Mouse (Mus musculus): ENCODE data around the gene Lipe. TPM values are rescaled to one million over a fixed set of nuclear protein-coding genes. Genes with fewer than 3 reads are reported as not detected.

Gene Lipe
- polyA plus RNA-seq, 1 experiment from 2014 or later: 10.3 TPM

GRCm38 (mm10) chr7:25392851-25393250 lies 5.7 kb downstream of the Lipe start:
- 68% methylated on average over 7 of the region's 7 CpGs for WGBS
- TF ChIP-seq CTCF (IDR thresholded peaks at IDR 0.05; ENCODE audit: low read depth): no peak
- TF ChIP-seq EP300 (optimal IDR thresholded peaks at IDR 0.05): no peak
- H3K9me3 ChIP-seq (ENCODE audit: control insufficient read depth, low read length): no peaks in the 10 kb centered on the region

GRCm38 (mm10) chr7:25391856-25392453 lies 6.6 kb downstream of the Lipe start:
- peaks cover 12% of the 10 kb centered on the region for H3K4me1 ChIP-seq (replicated peaks; ENCODE audit: control insufficient read depth, insufficient read depth)
- no peak overlapping the region for H3K4me2 ChIP-seq (replicated peaks; ENCODE audit: low read depth)
- H3K36me3 ChIP-seq (ENCODE audit: control insufficient read depth, insufficient read depth, low read length): no peaks in the 10 kb centered on the region
- DNase-seq (ENCODE audit: low spot score) (no peak), ATAC-seq (ENCODE audit: low FRiP score, low TSS enrichment) (no peak)
- no peak overlapping the region for H3K4me3 ChIP-seq (ENCODE audit: low read depth, low read length)
- H3K27ac ChIP-seq (replicated peaks): no peak overlapping the region
- no peaks in the 10 kb centered on the region for H3K27me3 ChIP-seq (ENCODE audit: control insufficient read depth, insufficient read depth, low read length)
- 85% methylated on average over 2 of the region's 2 CpGs for WGBS
- H3K9me3 ChIP-seq (ENCODE audit: control insufficient read depth, low read length): no peaks in the 10 kb centered on the region
- TF ChIP-seq CTCF (IDR thresholded peaks at IDR 0.05; ENCODE audit: low read depth) (no peak), EP300 (optimal IDR thresholded peaks at IDR 0.05) (no peak)
- no peak overlapping the region for H3K9ac ChIP-seq (ENCODE audit: low read length)

More at GRCm38 (mm10) chr7:25392851-25393250, 5.7 kb downstream of the Lipe start:
- ATAC-seq (ENCODE audit: low FRiP score, low TSS enrichment): no peak
- no peak overlapping the region for H3K4me3 ChIP-seq (ENCODE audit: low read depth, low read length)
- H3K27me3 ChIP-seq (ENCODE audit: control insufficient read depth, insufficient read depth, low read length): no peaks in the 10 kb centered on the region
- H3K9ac ChIP-seq (ENCODE audit: low read length): no peak overlapping the region
- no peaks in the 10 kb centered on the region for H3K36me3 ChIP-seq (ENCODE audit: control insufficient read depth, insufficient read depth, low read length)
- peaks cover 12% of the 10 kb centered on the region for H3K4me1 ChIP-seq (replicated peaks; ENCODE audit: control insufficient read depth, insufficient read depth)
- 0 out of 2 replicates have a peak overlapping the region, but pooled peaks have one; percentile 14 for H3K4me2 ChIP-seq (replicated peaks; ENCODE audit: low read depth)
- no peak for DNase-seq (ENCODE audit: low spot score)
- H3K27ac ChIP-seq (replicated peaks): no peak overlapping the region

GRCm38 (mm10) chr7:25390986-25391385 lies 7.5 kb downstream of the Lipe start:
- no peak for TF ChIP-seq CTCF (IDR thresholded peaks at IDR 0.05; ENCODE audit: low read depth)
- H3K27ac ChIP-seq (replicated peaks): peak overlapping the region; percentile 58; the same call in 1 of the 2 replicates
- H3K9ac ChIP-seq (ENCODE audit: low read length): no peak overlapping the region
- H3K4me3 ChIP-seq (ENCODE audit: low read depth, low read length): no peak overlapping the region
- no peak overlapping the region for H3K4me2 ChIP-seq (replicated peaks; ENCODE audit: low read depth)
- no peaks in the 10 kb centered on the region for H3K9me3 ChIP-seq (ENCODE audit: control insufficient read depth, low read length)
- DNase-seq (ENCODE audit: low spot score) (no peak), ATAC-seq (ENCODE audit: low FRiP score, low TSS enrichment) (no peak)
- H3K36me3 ChIP-seq (ENCODE audit: control insufficient read depth, insufficient read depth, low read length): no peaks in the 10 kb centered on the region
- no peaks in the 10 kb centered on the region for H3K27me3 ChIP-seq (ENCODE audit: control insufficient read depth, insufficient read depth, low read length)
- 38% methylated on average over 2 of the region's 2 CpGs for WGBS
- H3K4me1 ChIP-seq (replicated peaks; ENCODE audit: control insufficient read depth, insufficient read depth): peaks cover 15% of the 10 kb centered on the region

- H3K4me3 ChIP-seq (ENCODE audit: low read depth, low read length): no peak overlapping the region
- ATAC-seq (ENCODE audit: low FRiP score, low TSS enrichment) (peak; percentile 85), DNase-seq (ENCODE audit: low spot score) (peak; percentile 79)
- H3K36me3 ChIP-seq (ENCODE audit: control insufficient read depth, insufficient read depth, low read length): no peaks in the 10 kb centered on the region
- H3K4me2 ChIP-seq (replicated peaks; ENCODE audit: low read depth): peak overlapping the region; percentile 23; the same call in 1 of the 2 replicates
- H3K27me3 ChIP-seq (ENCODE audit: control insufficient read depth, insufficient read depth, low read length): no peaks in the 10 kb centered on the region
- H3K9ac ChIP-seq (ENCODE audit: low read length): peak overlapping the region; percentile 35; the same call in 1 of the 2 replicates
- TF ChIP-seq EP300 (optimal IDR thresholded peaks at IDR 0.05) (no peak), CTCF (IDR thresholded peaks at IDR 0.05; ENCODE audit: low read depth) (no peak)
- 44% methylated on average over 8 of the region's 8 CpGs for WGBS
- H3K27ac ChIP-seq (replicated peaks): peak overlapping the region; percentile 85
- H3K4me1 ChIP-seq (replicated peaks; ENCODE audit: control insufficient read depth, insufficient read depth): peaks cover 21% of the 10 kb centered on the region
- no peaks in the 10 kb centered on the region for H3K9me3 ChIP-seq (ENCODE audit: control insufficient read depth, low read length)
Observed at GRCm38 (mm10) chr7:25390054-25390770, 8.3 kb downstream of the Lipe start.

- no peak for ATAC-seq (ENCODE audit: low FRiP score, low TSS enrichment)
- H3K4me3 ChIP-seq (ENCODE audit: low read depth, low read length): no peak overlapping the region
- H3K36me3 ChIP-seq (ENCODE audit: control insufficient read depth, insufficient read depth, low read length): peaks cover 7% of the 10 kb centered on the region
- no peaks in the 10 kb centered on the region for H3K9me3 ChIP-seq (ENCODE audit: control insufficient read depth, low read length)
- H3K4me1 ChIP-seq (replicated peaks; ENCODE audit: control insufficient read depth, insufficient read depth): peaks cover 18% of the 10 kb centered on the region
- H3K4me2 ChIP-seq (replicated peaks; ENCODE audit: low read depth): no peak overlapping the region
- TF ChIP-seq CTCF (IDR thresholded peaks at IDR 0.05; ENCODE audit: low read depth) (no peak), EP300 (optimal IDR thresholded peaks at IDR 0.05) (no peak)
- no peak overlapping the region for H3K27ac ChIP-seq (replicated peaks)
- H3K27me3 ChIP-seq (ENCODE audit: control insufficient read depth, insufficient read depth, low read length): no peaks in the 10 kb centered on the region
- 73% methylated on average over 7 of the region's 7 CpGs for WGBS
- no peak overlapping the region for H3K9ac ChIP-seq (ENCODE audit: low read length)
- no peak for DNase-seq (ENCODE audit: low spot score)
Observed at GRCm38 (mm10) chr7:25388916-25389315, 9.6 kb downstream of the Lipe start.
